Mouse (Mus musculus) kidney, postnatal 25 days (tissue): ENCODE measurements around the gene Hook2.

Experiments used
- DNase-seq, 2 experiments: peaks; one replicate each; pipeline ENCODE4 v3.0.0; 2021; ENCODE audit warnings: mixed read lengths in 2 of 2

Hook2 gene

GRCm38 (mm10) chr8:85033867-85034266 lies 43.5 kb downstream of the Hook2 start:
- peak; percentile 40 to 58 for DNase-seq

DNA sequence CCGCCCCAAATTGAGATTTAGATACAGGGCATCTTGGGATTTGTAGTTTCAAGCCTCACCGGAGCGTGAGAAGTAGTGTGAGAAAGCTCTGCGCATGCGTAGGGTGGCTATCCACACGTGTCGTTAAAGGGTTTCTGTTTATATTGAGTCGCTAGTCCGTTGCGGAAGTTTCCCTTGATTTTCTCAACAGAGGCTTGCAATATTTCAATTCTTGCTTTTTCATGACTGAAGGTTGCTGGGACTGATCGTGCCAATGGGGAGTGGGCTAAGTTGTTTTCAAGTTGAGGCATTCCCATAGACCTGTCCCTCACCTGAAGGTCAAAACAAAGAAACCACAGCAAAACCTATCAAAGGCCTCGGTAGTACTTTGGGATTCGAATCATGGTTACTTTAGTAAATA lies 44.4 kb downstream of the Hook2 start:
- DNase-seq = peak; percentile 89 to 91

- no peak for DNase-seq
Measured at GRCm38 (mm10) chr8:85035165-85035727, 44.8 kb downstream of the Hook2 start.

- DNase-seq = peak; percentile 34 to 44
Measured at GRCm38 (mm10) chr8:85035728-85036310, 45.4 kb downstream of the Hook2 start.

GRCm38 (mm10) chr8:85036381-85036717 lies 45.9 kb downstream of the Hook2 start:
- DNase-seq = no peak

- DNase-seq = peak; percentile 95 to 98
Measured at GRCm38 (mm10) chr8:85036718-85037365, 46.4 kb downstream of the Hook2 start, which contains the start of gene Tnpo2. Tnpo2 (plus strand) TSS chr8:85036915.

GRCm38 (mm10) chr8:85037366-85037680 lies 46.9 kb downstream of the Hook2 start:
- no peak for DNase-seq

DNA sequence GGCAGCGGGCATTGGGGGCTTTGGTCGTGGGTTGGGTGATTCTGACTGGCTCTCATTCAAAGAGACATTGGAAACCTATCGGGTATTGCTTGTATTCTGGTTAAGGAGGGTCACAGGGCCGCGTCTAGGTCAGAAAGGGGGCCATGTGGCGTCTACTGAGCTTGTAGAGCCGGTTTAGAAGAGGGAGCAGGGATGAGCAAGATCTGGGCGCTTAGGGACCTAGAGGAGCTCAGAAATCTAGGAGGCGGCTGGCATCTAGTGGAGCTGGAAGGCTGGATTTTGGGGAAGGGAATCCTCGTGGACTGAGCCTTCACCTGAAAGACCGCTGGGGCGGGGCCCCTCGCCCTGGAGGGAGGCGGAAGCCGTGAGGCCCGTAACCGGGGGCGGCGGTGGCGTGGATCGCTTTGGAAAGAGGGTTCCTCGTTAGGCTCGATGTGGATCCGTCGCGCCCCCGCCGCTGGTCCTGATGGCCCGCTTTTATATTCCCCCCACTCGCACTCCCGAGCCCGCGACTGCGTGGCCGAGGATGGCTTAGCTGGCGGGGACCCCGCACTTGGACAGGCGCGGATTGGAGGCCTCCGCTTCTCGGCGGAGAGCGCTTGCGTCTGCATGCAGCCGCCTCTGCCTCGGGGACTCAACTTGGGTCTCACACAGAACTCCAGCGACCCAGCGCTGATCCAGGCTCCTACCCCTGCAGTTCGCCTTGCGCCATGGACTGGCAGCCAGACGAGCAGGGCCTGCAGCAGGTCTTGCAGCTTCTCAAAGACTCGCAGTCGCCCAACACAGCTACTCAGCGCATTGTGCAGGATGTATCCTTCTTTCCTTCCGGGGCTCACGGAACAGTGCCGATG lies 47.5 kb downstream of the Hook2 start:
- peak; percentile 28 to 66 for DNase-seq

GRCm38 (mm10) chr8:85043619-85044018 lies 53.2 kb downstream of the Hook2 start:
- no peak for DNase-seq
